Mouse (Mus musculus) right cerebral cortex, postnatal 14 days (tissue): ENCODE results near the gene Endog.

Experiments used
- DNase-seq: peaks from one replicate; pipeline ENCODE4 v3.0.0; 2022

Endog gene

DNA sequence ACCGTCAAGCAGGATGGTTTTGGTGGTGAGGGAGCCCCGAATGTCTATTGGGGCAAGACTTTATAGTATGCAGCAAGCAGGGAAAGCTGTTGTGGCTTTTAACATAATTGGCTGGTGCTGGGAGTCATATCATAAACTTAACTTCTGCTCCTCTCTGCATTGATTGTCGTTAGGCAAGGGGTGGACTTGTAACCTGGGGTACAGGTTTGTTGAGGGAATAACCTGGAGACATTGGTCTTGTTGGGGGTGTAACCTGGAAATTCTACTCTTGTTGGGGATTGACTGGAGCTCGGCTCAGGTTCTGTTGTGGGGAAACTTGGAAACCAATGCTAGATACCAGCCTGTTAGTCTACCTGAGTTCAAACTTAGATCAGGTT, 40.9 kb downstream of the Endog start:
- no peak for DNase-seq

DNA sequence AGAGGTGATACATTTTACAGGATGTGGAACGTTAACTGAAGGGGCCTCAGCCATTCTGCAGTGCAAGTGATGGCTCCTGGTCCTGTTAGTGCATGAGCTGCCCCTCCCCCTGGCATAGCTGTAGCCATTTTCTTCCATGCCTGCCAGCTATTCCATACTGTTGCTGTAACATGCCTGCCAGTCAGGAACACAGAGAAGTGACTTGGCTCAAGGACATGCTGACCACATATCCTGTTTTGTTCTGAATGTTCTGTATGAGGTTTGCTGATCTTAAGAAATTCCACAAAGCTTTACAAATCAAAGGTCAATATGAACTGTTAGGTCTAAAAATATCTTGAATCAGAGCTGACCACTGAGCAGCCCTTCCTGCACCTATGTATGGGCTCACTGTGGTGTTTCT, 41.7 kb downstream of the Endog start:
- no peak for DNase-seq

DNA sequence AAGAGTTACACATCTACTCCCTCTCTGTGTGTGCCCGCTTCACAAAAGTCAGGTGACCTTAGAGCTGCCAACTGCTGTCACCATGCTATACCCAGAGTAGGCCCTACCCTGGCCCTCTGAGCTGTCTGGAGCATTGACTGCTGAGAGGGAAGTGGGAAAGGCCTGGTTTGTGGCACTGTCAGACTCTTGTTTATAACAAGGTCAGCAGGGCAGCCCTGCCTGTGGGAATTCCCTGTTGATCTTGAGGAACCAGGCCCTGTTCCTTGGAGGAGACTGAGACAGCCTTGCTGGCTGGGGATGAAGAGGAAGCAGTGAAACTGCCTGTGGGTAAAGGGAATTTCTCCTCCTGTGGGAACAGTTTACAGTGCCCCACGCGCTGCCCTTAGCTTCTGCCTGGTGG, 43.5 kb downstream of the Endog start:
- no peak for DNase-seq

DNA sequence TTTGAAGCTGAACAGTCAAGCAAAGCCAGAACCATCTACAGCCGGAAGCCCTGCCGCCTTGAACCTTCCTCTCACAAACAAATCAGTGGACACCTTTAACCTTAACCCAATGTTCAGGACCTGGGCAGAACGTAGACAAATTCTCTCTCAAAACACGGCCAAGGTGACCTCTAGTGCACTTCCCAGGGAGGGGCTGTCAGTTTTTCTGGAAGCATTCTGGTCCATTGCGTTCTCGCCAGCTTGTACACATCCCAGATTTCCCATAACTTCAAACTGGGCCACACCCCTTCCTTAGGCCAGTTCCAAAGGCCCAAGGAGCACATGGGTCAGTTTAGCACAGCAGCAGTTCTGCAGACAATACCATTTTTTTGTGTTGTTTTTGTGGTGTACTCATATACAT, 44.2 kb downstream of the Endog start:
- DNase-seq: no peak

DNA sequence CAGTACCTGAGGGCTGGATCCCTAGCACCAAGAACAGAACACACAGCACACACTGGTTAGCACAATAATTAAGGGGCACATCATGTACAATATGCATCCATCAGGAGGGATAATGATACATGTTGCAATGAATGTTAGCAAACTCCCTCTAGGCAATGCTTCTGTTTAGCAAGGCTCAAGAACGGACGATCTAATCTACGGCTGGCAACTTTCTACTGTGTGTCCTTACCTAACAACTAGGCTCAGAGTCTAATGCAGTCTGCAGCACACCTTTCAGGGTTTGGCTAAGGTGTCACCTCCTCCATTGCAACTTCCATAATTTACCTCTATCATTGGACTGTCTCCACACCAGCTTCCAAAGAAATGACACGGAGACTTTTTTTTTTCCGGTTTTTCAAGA, 45.0 kb downstream of the Endog start:
- DNase-seq: no peak
